In genomic region chr12:111237611-111238188, GRCm38 (mm10) we compare ENCODE assay signal across 24 mouse cellular contexts. TPM values are rescaled to one million over a fixed set of nuclear protein-coding genes. Genes with fewer than 3 reads are reported as not detected.
DNase-seq lines count a peak whose midpoint lies in the region; ATAC-seq and TF ChIP-seq lines count a peak whose summit lies in the region.
"Had no signal": no experiment of that assay in that cellular context is flagged by ENCODE, and none has a peak within 500 bp of the region (broad histone marks: within the 10 kb centered on the region; RNA-seq: fewer than 3 reads in every experiment).

No protein-coding gene starts in this region.

- no peaks in the 10 kb centered on the region for H3K27me3 ChIP-seq in kidney, embryonic 16.5 days (ENCODE audit: insufficient read depth, low read length)
- no peaks in the 10 kb centered on the region for H3K27me3 ChIP-seq in lung, embryonic 16.5 days (ENCODE audit: control insufficient read depth, insufficient read depth, low read depth, low read length)
- no peaks in the 10 kb centered on the region for H3K27me3 ChIP-seq in lung, postnatal 0 days (replicated peaks; ENCODE audit: insufficient read depth, low read length)
- no peaks in the 10 kb centered on the region for H3K27me3 ChIP-seq in embryonic facial prominence, embryonic 14.5 days (replicated peaks; ENCODE audit: control insufficient read depth, insufficient read depth, low read length)
- no peaks in the 10 kb centered on the region for H3K27me3 ChIP-seq in stomach, embryonic 16.5 days (ENCODE audit: control insufficient read depth, insufficient read depth, low read length)
- H3K27me3 ChIP-seq: forebrain, embryonic 13.5 days; limb, embryonic 12.5 days; liver, embryonic 13.5 days; midbrain, embryonic 15.5 days; Patski had no signal

- peak; percentile 58; the same call in 1 of the 2 replicates for ATAC-seq in kidney, embryonic 16.5 days (ENCODE audit: low FRiP score, low TSS enrichment)
- ATAC-seq in lung, embryonic 16.5 days (ENCODE audit: low read depth) = no peak
- ATAC-seq in lung, postnatal 0 days = no peak
- no peak for ATAC-seq in embryonic facial prominence, embryonic 14.5 days (ENCODE audit: low read depth)
- no peak for ATAC-seq in stomach, embryonic 16.5 days (ENCODE audit: insufficient read depth, low FRiP score)
- ATAC-seq: forebrain, embryonic 13.5 days; midbrain, embryonic 15.5 days; Patski had no signal

- no peak for DNase-seq in kidney, adult 11 months
- no peak for DNase-seq in lung, postnatal 0 days (ENCODE audit: low spot score)
- DNase-seq in embryonic facial prominence, embryonic 14.5 days (ENCODE audit: low spot score) = no peak
- no peak for DNase-seq in urinary bladder, adult 2 months (ENCODE audit: low spot score)
- DNase-seq: adrenal gland, adult 8-10 months; cerebellum, adult 9-10 months; heart, postnatal 10 days; kidney, adult 2 months; liver, embryonic 13.5 days; lung, postnatal 10 days; right cerebral cortex, postnatal 25 days; thymus, postnatal 25 days had no signal

- H3K9ac ChIP-seq in kidney, embryonic 16.5 days (replicated peaks; ENCODE audit: low read length) = no peak overlapping the region
- H3K9ac ChIP-seq in lung, embryonic 16.5 days (ENCODE audit: low read length) = no peak overlapping the region
- H3K9ac ChIP-seq in lung, postnatal 0 days (replicated peaks; ENCODE audit: low read depth) = no peak overlapping the region
- H3K9ac ChIP-seq in embryonic facial prominence, embryonic 14.5 days (ENCODE audit: low read depth, low read length) = no peak overlapping the region
- no peak overlapping the region for H3K9ac ChIP-seq in stomach, embryonic 16.5 days (ENCODE audit: low read length)
- H3K9ac ChIP-seq: forebrain, embryonic 13.5 days; limb, embryonic 12.5 days; liver, embryonic 13.5 days; midbrain, embryonic 15.5 days had no signal

- H3K4me2 ChIP-seq in kidney, embryonic 16.5 days (replicated peaks; ENCODE audit: low read depth, low read length) = no peak overlapping the region
- H3K4me2 ChIP-seq in lung, embryonic 16.5 days (ENCODE audit: low read depth, low read length) = no peak overlapping the region
- no peak overlapping the region for H3K4me2 ChIP-seq in lung, postnatal 0 days (replicated peaks; ENCODE audit: low read depth, low read length)
- no peak overlapping the region for H3K4me2 ChIP-seq in embryonic facial prominence, embryonic 14.5 days (ENCODE audit: low read depth, low read length)
- no peak overlapping the region for H3K4me2 ChIP-seq in stomach, embryonic 16.5 days (ENCODE audit: low read depth, low read length)
- H3K4me2 ChIP-seq: forebrain, embryonic 13.5 days; limb, embryonic 12.5 days; liver, embryonic 13.5 days; midbrain, embryonic 15.5 days had no signal

- H3K4me3 ChIP-seq in kidney, embryonic 16.5 days (ENCODE audit: low read length) = no peak overlapping the region
- no peak overlapping the region for H3K4me3 ChIP-seq in lung, embryonic 16.5 days (ENCODE audit: low read length)
- H3K4me3 ChIP-seq in lung, postnatal 0 days (ENCODE audit: low read depth, low read length) = no peak overlapping the region
- H3K4me3 ChIP-seq in embryonic facial prominence, embryonic 14.5 days (ENCODE audit: low read depth, low read length) = no peak overlapping the region
- H3K4me3 ChIP-seq in stomach, embryonic 16.5 days (replicated peaks; ENCODE audit: low read length) = no peak overlapping the region
- H3K4me3 ChIP-seq: forebrain, embryonic 13.5 days; heart, embryonic 10.5 days; limb, embryonic 12.5 days; liver, embryonic 13.5 days; midbrain, embryonic 15.5 days; myocyte had no signal

- H3K27ac ChIP-seq in kidney, embryonic 16.5 days (ENCODE audit: low read length) = peak overlapping the region; percentile 76
- peak overlapping the region; percentile 69 for H3K27ac ChIP-seq in lung, embryonic 16.5 days (ENCODE audit: low read length)
- no peak overlapping the region for H3K27ac ChIP-seq in lung, postnatal 0 days (ENCODE audit: low read length)
- H3K27ac ChIP-seq in embryonic facial prominence, embryonic 14.5 days (replicated peaks; ENCODE audit: low read depth, low read length) = peak overlapping the region; percentile 64
- peak overlapping the region; percentile 74 for H3K27ac ChIP-seq in stomach, embryonic 16.5 days (ENCODE audit: low read length)
- H3K27ac ChIP-seq: heart, embryonic 10.5 days; limb, embryonic 12.5 days; liver, embryonic 13.5 days; midbrain, embryonic 15.5 days had no signal

- peaks cover 3% of the 10 kb centered on the region; the same call in 1 of the 2 replicates for H3K36me3 ChIP-seq in kidney, embryonic 16.5 days (ENCODE audit: insufficient read depth, low read length)
- no peaks in the 10 kb centered on the region for H3K36me3 ChIP-seq in lung, embryonic 16.5 days (ENCODE audit: control insufficient read depth, insufficient read depth, low read length)
- no peaks in the 10 kb centered on the region for H3K36me3 ChIP-seq in lung, postnatal 0 days (ENCODE audit: insufficient read depth, low read length)
- peaks cover 33% of the 10 kb centered on the region for H3K36me3 ChIP-seq in embryonic facial prominence, embryonic 14.5 days (ENCODE audit: control insufficient read depth, insufficient read depth, low read length)
- H3K36me3 ChIP-seq in stomach, embryonic 16.5 days (ENCODE audit: control insufficient read depth, insufficient read depth, low read length) = no peaks in the 10 kb centered on the region

- TF ChIP-seq CTCF in lung, postnatal 0 days (IDR thresholded peaks at IDR 0.05) = no peak

- WGBS in kidney, embryonic 16.5 days = 63% methylated on average over 16 of the region's 16 CpGs
- WGBS in lung, embryonic 16.5 days = 91% methylated on average over 16 of the region's 16 CpGs
- WGBS in lung, postnatal 0 days = 94% methylated on average over 16 of the region's 16 CpGs
- 93% methylated on average over 16 of the region's 16 CpGs for WGBS in embryonic facial prominence, embryonic 14.5 days
- WGBS in stomach, embryonic 16.5 days = 95% methylated on average over 16 of the region's 16 CpGs

- no peak for TF ChIP-seq EP300 in lung, postnatal 0 days (IDR thresholded peaks at IDR 0.05)

- H3K4me1 ChIP-seq in kidney, embryonic 16.5 days (ENCODE audit: insufficient read depth, low read length) = peaks cover 22% of the 10 kb centered on the region
- H3K4me1 ChIP-seq in lung, embryonic 16.5 days (replicated peaks; ENCODE audit: control insufficient read depth, insufficient read depth, low read length) = peaks cover 3% of the 10 kb centered on the region
- no peaks in the 10 kb centered on the region for H3K4me1 ChIP-seq in lung, postnatal 0 days (ENCODE audit: insufficient read depth, low read depth, low read length)
- no peaks in the 10 kb centered on the region for H3K4me1 ChIP-seq in embryonic facial prominence, embryonic 14.5 days (ENCODE audit: control insufficient read depth, insufficient read depth, low read length)
- peaks cover 15% of the 10 kb centered on the region for H3K4me1 ChIP-seq in stomach, embryonic 16.5 days (ENCODE audit: control insufficient read depth, insufficient read depth, low read length)
- H3K4me1 ChIP-seq: limb, embryonic 12.5 days; midbrain, embryonic 15.5 days had no signal

- H3K9me3 ChIP-seq in kidney, embryonic 16.5 days (ENCODE audit: low read length) = no peaks in the 10 kb centered on the region
- no peaks in the 10 kb centered on the region for H3K9me3 ChIP-seq in lung, embryonic 16.5 days (ENCODE audit: control insufficient read depth, low read length)
- H3K9me3 ChIP-seq in lung, postnatal 0 days (ENCODE audit: low read length) = no peaks in the 10 kb centered on the region
- no peaks in the 10 kb centered on the region for H3K9me3 ChIP-seq in embryonic facial prominence, embryonic 14.5 days (ENCODE audit: control insufficient read depth, low read length)
- no peaks in the 10 kb centered on the region for H3K9me3 ChIP-seq in stomach, embryonic 16.5 days (replicated peaks; ENCODE audit: control insufficient read depth, low read length)
- H3K9me3 ChIP-seq: forebrain, embryonic 13.5 days; heart, embryonic 10.5 days; limb, embryonic 12.5 days; liver, embryonic 13.5 days; midbrain, embryonic 15.5 days had no signal

RNA-seq across cellular contexts. Expression of gene Amn, which starts 33.2 kb away (rescaled TPM):
- polyA plus RNA-seq in kidney, embryonic 16.5 days (2015; fragmentation: Nextera tagmentation; extraction: Ambion mirVana) = 70.7 and 87.7 TPM in 2 replicates
- 0.44 and 0.69 TPM in 2 replicates for polyA plus RNA-seq in lung, embryonic 16.5 days (2015; fragmentation: Nextera tagmentation; extraction: Ambion mirVana)
- 0.31 and 0.40 TPM in 2 replicates for polyA plus RNA-seq in lung, postnatal 0 days (2015; fragmentation: Nextera tagmentation; extraction: Ambion mirVana)
- 0.34 and 0.50 TPM in 2 replicates for polyA plus RNA-seq in embryonic facial prominence, embryonic 14.5 days (2014; fragmentation: Nextera tagmentation; extraction: Ambion mirVana)
- 11.3 and 16.3 TPM in 2 replicates for polyA plus RNA-seq in stomach, embryonic 16.5 days (2015; fragmentation: Nextera tagmentation; extraction: Ambion mirVana)
- polyA plus RNA-seq in urinary bladder, adult 2 months (2012; rRNA removed) = 2.3 and 4.1 TPM in 2 replicates

RNA-seq across cellular contexts. Expression of gene 4930595D18Rik, which starts 53.4 kb away (rescaled TPM):
- polyA plus RNA-seq in kidney, embryonic 16.5 days (2015; fragmentation: Nextera tagmentation; extraction: Ambion mirVana) = not detected in 2 replicates
- polyA plus RNA-seq in lung, embryonic 16.5 days (2015; fragmentation: Nextera tagmentation; extraction: Ambion mirVana) = not detected in 2 replicates
- polyA plus RNA-seq in lung, postnatal 0 days (2015; fragmentation: Nextera tagmentation; extraction: Ambion mirVana) = not detected in 2 replicates
- polyA plus RNA-seq in embryonic facial prominence, embryonic 14.5 days (2014; fragmentation: Nextera tagmentation; extraction: Ambion mirVana) = not detected in 2 replicates
- not detected in 2 replicates for polyA plus RNA-seq in stomach, embryonic 16.5 days (2015; fragmentation: Nextera tagmentation; extraction: Ambion mirVana)
- polyA plus RNA-seq in urinary bladder, adult 2 months (2012; rRNA removed) = not detected in 2 replicates
- polyA plus RNA-seq: heart, embryonic 10.5 days; hindbrain, embryonic 11.5 days; kidney, adult 2 months; large intestine, adult 2 months; limb, embryonic 12.5 days; liver, embryonic 13.5 days; myocyte; neural tube, embryonic 14.5 days; Patski had no signal
